Mouse (Mus musculus) small intestine, adult 2 months (tissue): ENCODE measurements around the gene Icam2. TPM values are rescaled to one million over a fixed set of nuclear protein-coding genes. Genes with fewer than 3 reads are reported as not detected.

Experiments used
- H3K27ac ChIP-seq: fragments of 200-500 bp; 2 replicates; pipeline ENCODE4 v1.5.1; 2012; ENCODE audit warnings: low read depth, low read length, control low read depth, inconsistent platforms; ENCODE audit not compliant: insufficient read depth
- H3K27me3 ChIP-seq: fragments of 200-500 bp; 2 replicates; pipeline ENCODE4 v1.6.1; 2012; ENCODE audit warnings: mild to moderate bottlenecking, moderate library complexity, low read length, inconsistent platforms; ENCODE audit not compliant: control insufficient read depth, insufficient read depth
- H3K36me3 ChIP-seq: fragments of 200-500 bp; 2 replicates; pipeline ENCODE4 v1.6.1; 2012; ENCODE audit warnings: mild to moderate bottlenecking, low read length, control low read depth, inconsistent platforms; ENCODE audit not compliant: control insufficient read depth, insufficient read depth
- H3K4me1 ChIP-seq: fragments of 200-500 bp; 2 replicates; pipeline ENCODE4 v1.6.1; 2012; ENCODE audit warnings: low read length, inconsistent platforms, mixed read lengths; ENCODE audit not compliant: control insufficient read depth, insufficient read depth, insufficient read length
- H3K4me3 ChIP-seq: fragments of 200-500 bp; 2 replicates; pipeline ENCODE4 v1.5.1; 2012; ENCODE audit warnings: low read depth, mild to moderate bottlenecking, control low read depth, inconsistent platforms, low read length, moderate library complexity
- CTCF ChIP-seq: fragments of 200-500 bp; IDR thresholded peaks from 2 replicates; pipeline ENCODE4 v1.5.1; 2012; ENCODE audit warnings: low read depth, mild to moderate bottlenecking, control low read depth, inconsistent platforms, low read length, moderate library complexity, mixed read lengths; ENCODE audit not compliant: insufficient replicate concordance, insufficient read length; ENCODE audit errors: extremely low read depth
- POLR2A ChIP-seq: fragments of 200-500 bp; IDR thresholded peaks from 2 replicates; pipeline ENCODE4 v1.6.1; 2012; ENCODE audit warnings: low read depth, mild to moderate bottlenecking, control low read depth, inconsistent platforms, low read length, moderate library complexity
- WGBS: fragments of 180-500 bp; shearing (Covaris S2); methylation state at CpG from one replicate; pipeline ENCODE4 v1.1.7; 2018; 5-methylcytosine and 5-hydroxymethylcytosine counted together
- polyA plus RNA-seq: library from polyadenylated mRNA; depleted of rRNA; stranded (reverse); fragments of >200 nt; gene quantifications from 2 replicates; pipeline ENCODE4 v1.2.3, GENCODE M21; 2012

Gene Icam2
- polyA plus RNA-seq, 1 experiment, result 10.4 TPM

GRCm38 (mm10) chr11:106364712-106365111, 23.2 kb downstream of the Icam2 start:
- H3K27me3 ChIP-seq, result no peaks in the 10 kb centered on the region
- no peak overlapping the region for H3K4me3 ChIP-seq
- H3K36me3 ChIP-seq, result no peaks in the 10 kb centered on the region
- TF ChIP-seq POLR2A (no peak), CTCF (no peak)
- no peaks in the 10 kb centered on the region; the same call in 1 of the 2 replicates for H3K4me1 ChIP-seq
- 26% methylated on average over 11 of the region's 11 CpGs for WGBS
- no peak overlapping the region for H3K27ac ChIP-seq

- H3K27ac ChIP-seq, result no peak overlapping the region
- H3K36me3 ChIP-seq, result no peaks in the 10 kb centered on the region
- 44% methylated on average over 5 of the region's 5 CpGs for WGBS
- peak; percentile 18; the same call in 1 of the 2 replicates for TF ChIP-seq CTCF
- no peak for TF ChIP-seq POLR2A
- H3K4me1 ChIP-seq, result no peaks in the 10 kb centered on the region
- H3K4me3 ChIP-seq, result no peak overlapping the region
- H3K27me3 ChIP-seq, result no peaks in the 10 kb centered on the region
Measured at GRCm38 (mm10) chr11:106359350-106359749, 28.5 kb downstream of the Icam2 start.

- Histone ChIP-seq H3K4me1 (no peaks in the 10 kb centered on the region), H3K4me3 (no peak overlapping the region), H3K27me3 (no peaks in the 10 kb centered on the region), H3K27ac (no peak overlapping the region), H3K36me3 (no peaks in the 10 kb centered on the region)
- TF ChIP-seq CTCF (no peak), POLR2A (no peak)
- WGBS, result 47% methylated on average over 19 of the region's 19 CpGs
Measured at GRCm38 (mm10) chr11:106355382-106356128, 32.3 kb downstream of the Icam2 start.

GRCm38 (mm10) chr11:106354181-106354580, 33.7 kb downstream of the Icam2 start:
- 17% methylated on average over 1 of the region's 1 CpGs for WGBS
- Histone ChIP-seq H3K4me1 (no peaks in the 10 kb centered on the region), H3K27ac (no peak overlapping the region), H3K36me3 (no peaks in the 10 kb centered on the region), H3K27me3 (no peaks in the 10 kb centered on the region), H3K4me3 (no peak overlapping the region)
- TF ChIP-seq CTCF, result no peak
- TF ChIP-seq POLR2A, result no peak

GRCm38 (mm10) chr11:106353188-106353587, 34.7 kb downstream of the Icam2 start, which contains the start of gene Scn4a:
TSS of gene Scn4a (minus strand) at chr11:106353288.
- H3K4me1 ChIP-seq, result no peaks in the 10 kb centered on the region
- TF ChIP-seq CTCF (no peak), POLR2A (no peak)
- H3K4me3 ChIP-seq, result no peak within 1 kb of the TSS
- WGBS, result 77% methylated on average over 12 of the region's 12 CpGs
- H3K27me3 ChIP-seq, result no peaks in the 10 kb centered on the region
- H3K27ac ChIP-seq, result no peak within 1 kb of the TSS
- no peaks in the 10 kb centered on the region for H3K36me3 ChIP-seq

- WGBS, result 80% methylated on average over 4 of the region's 4 CpGs
- Histone ChIP-seq H3K4me3 (no peak overlapping the region), H3K27ac (no peak overlapping the region), H3K36me3 (no peaks in the 10 kb centered on the region), H3K4me1 (no peaks in the 10 kb centered on the region), H3K27me3 (no peaks in the 10 kb centered on the region)
- TF ChIP-seq CTCF (no peak), POLR2A (no peak)
Measured at GRCm38 (mm10) chr11:106351941-106352340, 35.9 kb downstream of the Icam2 start.

- H3K36me3 ChIP-seq, result no peaks in the 10 kb centered on the region
- WGBS, result 52% methylated on average over 3 of the region's 3 CpGs
Measured at GRCm38 (mm10) chr11:106351253-106351652, 36.6 kb downstream of the Icam2 start.

More at GRCm38 (mm10) chr11:106351253-106351652, 36.6 kb downstream of the Icam2 start:
- Histone ChIP-seq H3K4me3 (no peak overlapping the region), H3K27me3 (no peaks in the 10 kb centered on the region), H3K27ac (no peak overlapping the region), H3K4me1 (no peaks in the 10 kb centered on the region)
- TF ChIP-seq CTCF, result no peak
- no peak for TF ChIP-seq POLR2A
